Mouse (Mus musculus): ENCODE data around the gene Gmcl1.

The Gmcl1 gene

GRCm38 (mm10) chr6:86733183-86733876, at the start of gene Gmcl1:
Gene Gmcl1, minus strand, starts transcription at chr6:86733383.
- DNase-seq (ENCODE audit: low read depth) = peak; percentile 95

- DNase-seq (ENCODE audit: low read depth) = no peak
These were observed 49.2 kb upstream of the Gmcl1 start for GRCm38 (mm10) chr6:86782342-86782741.

GRCm38 (mm10) chr6:86781361-86781957, 48.3 kb upstream of the Gmcl1 start:
- no peak for DNase-seq (ENCODE audit: low read depth)

- DNase-seq (ENCODE audit: low read depth) = no peak
These were observed 45.9 kb upstream of the Gmcl1 start for GRCm38 (mm10) chr6:86778910-86779594.

- DNase-seq (ENCODE audit: low read depth) = no peak
These were observed 44.0 kb upstream of the Gmcl1 start for GRCm38 (mm10) chr6:86777181-86777580.

GRCm38 (mm10) chr6:86776706-86777071, 43.5 kb upstream of the Gmcl1 start:
- no peak for DNase-seq (ENCODE audit: low read depth)

- no peak for DNase-seq (ENCODE audit: low read depth)
These were observed 43.0 kb upstream of the Gmcl1 start for GRCm38 (mm10) chr6:86776001-86776705.

GRCm38 (mm10) chr6:86774937-86775336, 41.8 kb upstream of the Gmcl1 start:
- DNase-seq (ENCODE audit: low read depth) = no peak

- DNase-seq (ENCODE audit: low read depth) = no peak
These were observed 40.6 kb upstream of the Gmcl1 start for GRCm38 (mm10) chr6:86773830-86774229.

- DNase-seq (ENCODE audit: low read depth) = no peak
These were observed 39.4 kb upstream of the Gmcl1 start for GRCm38 (mm10) chr6:86772631-86773030.

- DNase-seq (ENCODE audit: low read depth) = no peak
These were observed 35.8 kb upstream of the Gmcl1 start for GRCm38 (mm10) chr6:86768938-86769337.

GRCm38 (mm10) chr6:86768186-86768776, 35.1 kb upstream of the Gmcl1 start:
- no peak for DNase-seq (ENCODE audit: low read depth)

- DNase-seq (ENCODE audit: low read depth) = no peak
These were observed 34.3 kb upstream of the Gmcl1 start for GRCm38 (mm10) chr6:86767465-86767864.

- no peak for DNase-seq (ENCODE audit: low read depth)
These were observed 32.5 kb upstream of the Gmcl1 start for GRCm38 (mm10) chr6:86765637-86766059.

- DNase-seq (ENCODE audit: low read depth) = no peak
These were observed 21.1 kb upstream of the Gmcl1 start for GRCm38 (mm10) chr6:86754105-86754863.

- DNase-seq (ENCODE audit: low read depth) = no peak
These were observed 19.8 kb upstream of the Gmcl1 start for GRCm38 (mm10) chr6:86752843-86753485.

- DNase-seq (ENCODE audit: low read depth) = no peak
These were observed 17.8 kb upstream of the Gmcl1 start for GRCm38 (mm10) chr6:86750961-86751360.

- DNase-seq (ENCODE audit: low read depth) = no peak
These were observed 16.6 kb upstream of the Gmcl1 start for GRCm38 (mm10) chr6:86749817-86750216.

- peak; percentile 33 for DNase-seq (ENCODE audit: low read depth)
These were observed 14.0 kb upstream of the Gmcl1 start for GRCm38 (mm10) chr6:86747171-86747570.

GRCm38 (mm10) chr6:86740652-86741051, 7.5 kb upstream of the Gmcl1 start:
- no peak for DNase-seq (ENCODE audit: low read depth)

GRCm38 (mm10) chr6:86736830-86737229, 3.6 kb upstream of the Gmcl1 start:
- no peak for DNase-seq (ENCODE audit: low read depth)
